Mouse (Mus musculus): ENCODE measurements around the gene Nrap.

DNA sequence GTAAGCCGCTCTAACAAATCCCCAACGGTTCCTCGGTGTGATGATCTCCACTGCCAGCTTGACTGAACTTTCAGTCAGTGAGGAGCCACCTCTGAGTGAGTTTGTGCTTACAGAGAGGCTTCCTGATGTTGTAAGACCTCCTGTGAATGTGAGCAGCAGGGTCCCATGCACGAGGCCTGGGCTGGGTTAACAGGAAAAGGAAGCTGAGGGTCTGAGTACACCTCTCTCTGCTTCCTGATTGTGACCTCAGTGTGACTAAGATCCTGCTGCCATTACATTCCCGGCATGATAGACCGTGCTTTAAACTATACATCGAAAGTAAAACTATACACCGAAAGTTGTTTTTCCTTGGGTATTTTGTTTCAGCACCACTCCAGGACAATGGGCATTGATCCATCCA is 117.8 kb downstream of the Nrap start:
- no peak for TF ChIP-seq CTCF (IDR thresholded peaks at IDR 0.05; ENCODE audit: low read depth)
- TF ChIP-seq EP300 (IDR thresholded peaks at IDR 0.05; ENCODE audit: low read depth): no peak
